Mouse (Mus musculus) spleen, adult 2 months (tissue): ENCODE data around the gene 4930486L24Rik.
"Not testable (repeated sequence)": the region's sequence is repeated elsewhere in the genome, so short reads cannot be mapped to it uniquely, and the experiment has no call there.

Experiments
- CTCF ChIP-seq: fragments of 200-500 bp; IDR thresholded peaks from 2 replicates; pipeline ENCODE4 v1.5.1; 2011; ENCODE audit warnings: mild to moderate bottlenecking, inconsistent platforms; ENCODE audit not compliant: insufficient read depth, insufficient read length, insufficient replicate concordance; ENCODE audit errors: extremely low read depth
- POLR2A ChIP-seq: fragments of 200-500 bp; IDR thresholded peaks from 2 replicates; pipeline ENCODE4 v1.6.1; 2011; ENCODE audit warnings: low read depth, low read length, inconsistent platforms

DNA sequence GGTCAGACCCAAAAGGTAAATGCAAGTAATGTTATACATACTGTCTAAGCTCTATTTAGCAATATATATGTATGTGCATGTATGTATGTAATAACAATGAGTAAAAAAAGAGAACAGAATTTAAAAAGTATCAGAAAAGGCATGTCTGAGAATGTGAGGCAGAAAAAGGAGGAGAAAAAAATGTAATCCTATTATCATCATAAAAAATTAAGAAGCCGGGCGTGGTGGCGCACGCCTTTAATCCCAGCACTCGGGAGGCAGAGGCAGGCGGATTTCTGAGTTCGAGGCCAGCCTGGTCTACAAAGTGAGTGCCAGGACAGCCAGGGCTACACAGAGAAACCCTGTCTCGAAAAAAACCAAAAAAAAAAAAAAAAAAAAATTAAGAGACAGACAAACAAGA, 32.5 kb upstream of the 4930486L24Rik start, which contains the start of gene Gm49392:
- not testable (repeated sequence) for TF ChIP-seq POLR2A, CTCF
